Mouse (Mus musculus): ENCODE data around the gene Slc7a5. TPM values are rescaled to one million over a fixed set of nuclear protein-coding genes. Genes with fewer than 3 reads are reported as not detected.

The Slc7a5 gene
- polyA plus RNA-seq, 1 experiment from 2014 or later = 19.8 TPM

DNA sequence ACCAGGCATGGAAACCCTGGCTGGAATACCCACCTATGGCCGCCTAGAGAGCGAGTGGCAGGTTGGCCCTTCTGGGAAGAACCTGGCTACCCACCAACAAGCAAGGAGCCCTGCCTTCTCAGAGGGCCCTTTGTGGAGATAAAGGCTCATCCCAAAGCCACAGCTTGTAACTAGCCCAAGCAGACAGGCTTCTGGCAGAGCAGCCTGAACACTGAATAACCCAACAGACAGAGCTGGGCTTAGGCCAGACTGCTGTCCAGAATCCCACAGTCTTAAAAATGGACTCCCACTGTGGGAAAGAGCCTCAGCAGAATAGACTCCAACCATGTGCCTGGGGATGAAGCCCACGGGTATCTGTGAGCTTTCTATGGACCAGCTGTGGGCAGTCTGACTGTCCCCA, 23.3 kb downstream of the Slc7a5 start:
- no peak overlapping the region for H3K27ac ChIP-seq (ENCODE audit: low read length)
- 0 out of 2 replicates have a peak, but pooled peaks cover 3% of the 10 kb centered on the region for H3K4me1 ChIP-seq (ENCODE audit: control insufficient read depth, insufficient read depth, low read length)
- H3K9ac ChIP-seq (ENCODE audit: low read length) = no peak overlapping the region
- no peak overlapping the region for H3K4me3 ChIP-seq (replicated peaks; ENCODE audit: low read length)
- no peak overlapping the region for H3K4me2 ChIP-seq (ENCODE audit: low read depth, low read length)
- H3K36me3 ChIP-seq (ENCODE audit: control insufficient read depth, insufficient read depth, low read length) = peaks cover 16% of the 10 kb centered on the region; the same call in 1 of the 2 replicates
- WGBS = 84% methylated on average over 3 of the region's 3 CpGs
- no peaks in the 10 kb centered on the region for H3K27me3 ChIP-seq (ENCODE audit: control insufficient read depth, insufficient read depth, low read length)
- no peaks in the 10 kb centered on the region for H3K9me3 ChIP-seq (replicated peaks; ENCODE audit: control insufficient read depth, low read length)
- ATAC-seq (ENCODE audit: insufficient read depth, low FRiP score) = no peak

DNA sequence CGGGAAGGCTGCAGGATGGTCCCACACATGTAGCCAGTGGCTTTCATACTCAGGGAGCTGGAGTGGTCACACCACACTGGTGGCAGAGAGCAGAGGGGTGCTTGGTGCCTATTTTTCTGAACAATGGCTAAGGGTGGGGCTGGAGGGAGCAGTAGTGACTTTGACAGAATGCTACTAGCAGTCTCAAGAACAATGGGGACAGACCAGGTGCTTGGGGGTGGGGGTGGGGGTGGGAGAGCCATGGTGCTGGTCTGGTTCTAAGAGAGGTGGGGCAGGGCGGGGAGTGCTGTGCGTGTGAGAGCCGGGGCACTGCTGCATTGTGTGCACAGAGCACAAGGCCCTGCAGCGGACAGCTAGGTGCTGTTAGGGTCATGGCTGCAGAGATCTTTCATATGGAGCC, 25.6 kb downstream of the Slc7a5 start:
- no peak overlapping the region for H3K4me2 ChIP-seq (ENCODE audit: low read depth, low read length)
- peak; percentile 29; the same call in 1 of the 2 replicates for ATAC-seq (ENCODE audit: insufficient read depth, low FRiP score)
- H3K27ac ChIP-seq (ENCODE audit: low read length) = no peak overlapping the region; the same call in 1 of the 2 replicates
- H3K9me3 ChIP-seq (replicated peaks; ENCODE audit: control insufficient read depth, low read length) = no peaks in the 10 kb centered on the region
- H3K4me1 ChIP-seq (ENCODE audit: control insufficient read depth, insufficient read depth, low read length) = peaks cover 8% of the 10 kb centered on the region; the same call in 1 of the 2 replicates
- H3K4me3 ChIP-seq (replicated peaks; ENCODE audit: low read length) = no peak overlapping the region
- 65% methylated on average over 5 of the region's 5 CpGs for WGBS
- peaks cover 14% of the 10 kb centered on the region; the same call in 1 of the 2 replicates for H3K36me3 ChIP-seq (ENCODE audit: control insufficient read depth, insufficient read depth, low read length)
- no peak overlapping the region for H3K9ac ChIP-seq (ENCODE audit: low read length)
- H3K27me3 ChIP-seq (ENCODE audit: control insufficient read depth, insufficient read depth, low read length) = no peaks in the 10 kb centered on the region

DNA sequence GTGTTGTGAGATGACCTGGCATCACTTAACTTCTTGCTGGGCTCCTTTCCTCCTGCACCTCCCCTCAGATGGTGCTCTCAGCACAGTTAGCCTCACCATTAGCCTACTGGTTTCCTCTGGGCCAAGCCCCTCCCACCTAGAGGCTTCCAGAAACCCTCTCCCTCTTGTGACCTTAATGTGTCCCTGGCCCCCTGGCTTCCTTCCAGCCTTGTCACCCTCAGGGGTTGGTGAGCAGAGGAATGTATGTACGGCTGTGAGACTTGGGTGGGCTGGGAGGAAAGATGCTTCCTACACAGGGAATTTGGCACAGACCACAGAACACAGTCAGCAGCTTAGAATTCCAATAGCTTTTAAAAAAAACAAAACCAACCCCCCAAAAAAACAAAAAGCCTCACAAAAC, 26.7 kb downstream of the Slc7a5 start:
- no peak overlapping the region for H3K27ac ChIP-seq (ENCODE audit: low read length)
- H3K4me3 ChIP-seq (replicated peaks; ENCODE audit: low read length) = no peak overlapping the region
- no peak for ATAC-seq (ENCODE audit: insufficient read depth, low FRiP score)
- H3K27me3 ChIP-seq (ENCODE audit: control insufficient read depth, insufficient read depth, low read length) = no peaks in the 10 kb centered on the region
- no peaks in the 10 kb centered on the region for H3K9me3 ChIP-seq (replicated peaks; ENCODE audit: control insufficient read depth, low read length)
- peaks cover 10% of the 10 kb centered on the region; the same call in 1 of the 2 replicates for H3K36me3 ChIP-seq (ENCODE audit: control insufficient read depth, insufficient read depth, low read length)
- H3K4me1 ChIP-seq (ENCODE audit: control insufficient read depth, insufficient read depth, low read length) = peaks cover 8% of the 10 kb centered on the region; the same call in 1 of the 2 replicates
- H3K4me2 ChIP-seq (ENCODE audit: low read depth, low read length) = no peak overlapping the region
- WGBS = 43% methylated on average over 1 of the region's 1 CpGs
- no peak overlapping the region for H3K9ac ChIP-seq (ENCODE audit: low read length)

DNA sequence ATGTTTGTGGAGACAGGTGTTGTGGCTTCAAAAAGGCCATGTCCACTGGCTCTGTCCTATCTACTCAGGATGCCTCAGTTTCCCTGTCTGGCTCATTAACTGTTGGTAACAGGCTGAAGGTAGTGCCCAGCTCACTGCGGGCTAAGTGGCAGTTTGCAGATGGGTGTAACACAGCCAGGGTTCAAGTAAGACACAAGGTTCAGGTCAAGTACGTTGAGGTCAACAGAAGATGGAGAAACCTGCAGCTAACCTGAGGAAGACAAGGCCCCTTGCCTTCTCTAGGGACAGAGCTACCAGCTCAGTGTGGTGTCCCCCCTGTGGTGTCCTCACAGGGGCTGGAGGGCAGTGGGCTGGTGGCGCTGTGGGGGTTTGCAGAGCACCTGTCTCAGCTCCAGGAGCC, 27.8 kb downstream of the Slc7a5 start:
- no peak overlapping the region for H3K27ac ChIP-seq (ENCODE audit: low read length)
- H3K36me3 ChIP-seq (ENCODE audit: control insufficient read depth, insufficient read depth, low read length) = peaks cover 5% of the 10 kb centered on the region; the same call in 1 of the 2 replicates
- no peak for ATAC-seq (ENCODE audit: insufficient read depth, low FRiP score)
- 90% methylated on average over 3 of the region's 3 CpGs for WGBS
- no peak overlapping the region for H3K9ac ChIP-seq (ENCODE audit: low read length)
- no peaks in the 10 kb centered on the region for H3K9me3 ChIP-seq (replicated peaks; ENCODE audit: control insufficient read depth, low read length)
- no peak overlapping the region for H3K4me3 ChIP-seq (replicated peaks; ENCODE audit: low read length)
- H3K27me3 ChIP-seq (ENCODE audit: control insufficient read depth, insufficient read depth, low read length) = no peaks in the 10 kb centered on the region
- H3K4me2 ChIP-seq (ENCODE audit: low read depth, low read length) = no peak overlapping the region
- H3K4me1 ChIP-seq (ENCODE audit: control insufficient read depth, insufficient read depth, low read length) = peaks cover 9% of the 10 kb centered on the region

DNA sequence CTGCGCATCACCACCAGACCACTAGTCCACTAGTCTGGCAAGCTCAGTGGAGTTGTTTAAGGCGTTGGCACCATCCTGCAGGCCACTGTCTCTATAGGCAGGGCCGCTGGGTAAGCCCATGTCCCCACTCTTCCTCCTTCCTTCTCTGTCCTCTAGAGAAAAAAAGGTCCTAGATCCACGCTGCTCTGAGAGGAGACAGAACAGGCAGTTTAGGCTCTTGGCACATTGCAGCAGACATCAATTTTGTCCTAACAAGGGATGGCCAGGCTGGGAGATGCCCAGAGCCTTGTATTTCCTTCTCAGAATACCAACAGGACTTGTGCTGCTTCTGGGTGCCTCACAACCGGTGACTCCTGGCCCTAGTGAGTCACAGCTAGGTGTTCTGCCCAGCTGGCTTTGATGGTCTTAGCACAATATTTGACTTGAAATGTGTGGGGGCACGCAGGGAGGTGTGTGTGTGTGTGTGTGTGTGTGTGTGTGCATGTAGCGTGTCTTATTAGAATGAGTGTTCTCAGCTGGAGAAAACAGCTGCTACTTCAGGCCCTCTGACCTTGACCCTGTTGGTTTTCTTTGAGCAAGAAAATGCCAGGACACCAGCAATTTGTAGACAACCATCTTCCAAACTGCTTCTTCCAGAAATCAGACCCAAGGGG, 29.5 kb downstream of the Slc7a5 start:
- Histone ChIP-seq H3K27ac (ENCODE audit: low read length) (no peak overlapping the region; the same call in 1 of the 2 replicates), H3K4me1 (ENCODE audit: control insufficient read depth, insufficient read depth, low read length) (peaks cover 16% of the 10 kb centered on the region), H3K4me2 (ENCODE audit: low read depth, low read length) (no peak overlapping the region), H3K4me3 (replicated peaks; ENCODE audit: low read length) (no peak overlapping the region), H3K9me3 (replicated peaks; ENCODE audit: control insufficient read depth, low read length) (no peaks in the 10 kb centered on the region), H3K36me3 (ENCODE audit: control insufficient read depth, insufficient read depth, low read length) (no peaks in the 10 kb centered on the region), H3K9ac (ENCODE audit: low read length) (no peak overlapping the region), H3K27me3 (ENCODE audit: control insufficient read depth, insufficient read depth, low read length) (no peaks in the 10 kb centered on the region)
- ATAC-seq (ENCODE audit: insufficient read depth, low FRiP score) = no peak
- WGBS = 77% methylated on average over 7 of the region's 7 CpGs

DNA sequence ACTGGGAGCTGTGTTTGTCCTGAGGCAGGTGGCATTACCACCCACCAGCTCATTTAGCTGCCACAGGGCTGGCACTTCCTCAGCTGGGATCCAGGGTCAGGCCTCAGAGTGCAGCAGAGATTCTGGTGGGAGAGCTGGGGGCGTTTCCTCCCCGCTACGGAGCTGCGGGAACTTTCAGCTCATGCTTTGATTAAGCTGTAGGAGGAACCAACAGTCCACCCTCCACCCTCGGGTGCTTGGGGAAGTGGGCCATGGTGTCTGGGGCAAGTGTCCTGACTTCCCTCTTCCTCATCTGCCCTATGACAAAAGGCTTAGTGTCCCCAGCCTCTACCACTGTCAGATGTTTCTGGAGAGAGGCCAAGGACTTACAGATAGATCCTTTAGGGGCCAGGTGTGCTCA, 30.3 kb downstream of the Slc7a5 start:
- Histone ChIP-seq H3K4me2 (ENCODE audit: low read depth, low read length) (no peak overlapping the region), H3K27ac (ENCODE audit: low read length) (no peak overlapping the region), H3K4me1 (ENCODE audit: control insufficient read depth, insufficient read depth, low read length) (peaks cover 20% of the 10 kb centered on the region), H3K36me3 (ENCODE audit: control insufficient read depth, insufficient read depth, low read length) (no peaks in the 10 kb centered on the region), H3K27me3 (ENCODE audit: control insufficient read depth, insufficient read depth, low read length) (no peaks in the 10 kb centered on the region), H3K9me3 (replicated peaks; ENCODE audit: control insufficient read depth, low read length) (no peaks in the 10 kb centered on the region), H3K9ac (ENCODE audit: low read length) (no peak overlapping the region), H3K4me3 (replicated peaks; ENCODE audit: low read length) (no peak overlapping the region)
- WGBS = 50% methylated on average over 5 of the region's 5 CpGs
- ATAC-seq (ENCODE audit: insufficient read depth, low FRiP score) = no peak

DNA sequence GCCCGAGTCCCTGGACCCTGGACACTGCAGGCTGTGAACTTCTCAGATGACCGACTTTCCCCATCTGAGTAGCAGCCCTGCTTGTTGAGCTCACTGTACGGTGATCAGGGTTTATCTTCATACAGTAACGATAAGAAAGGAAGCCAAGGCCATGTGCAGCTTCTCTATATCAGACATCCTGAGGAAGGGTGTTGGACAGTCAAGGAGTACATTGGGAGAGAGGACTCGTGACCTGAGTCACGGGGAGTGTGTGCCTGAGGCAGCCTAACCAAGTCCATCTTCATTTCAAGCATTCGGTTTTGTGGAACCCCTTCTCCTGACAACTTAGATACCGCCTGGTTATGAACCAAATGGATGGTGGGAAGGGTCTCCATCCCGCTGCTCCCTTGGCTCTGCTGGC, 32.0 kb downstream of the Slc7a5 start:
- Histone ChIP-seq H3K27ac (ENCODE audit: low read length) (peak overlapping the region; percentile 68), H3K27me3 (ENCODE audit: control insufficient read depth, insufficient read depth, low read length) (no peaks in the 10 kb centered on the region), H3K9me3 (replicated peaks; ENCODE audit: control insufficient read depth, low read length) (no peaks in the 10 kb centered on the region), H3K9ac (ENCODE audit: low read length) (no peak overlapping the region), H3K4me2 (ENCODE audit: low read depth, low read length) (no peak overlapping the region), H3K36me3 (ENCODE audit: control insufficient read depth, insufficient read depth, low read length) (no peaks in the 10 kb centered on the region), H3K4me3 (replicated peaks; ENCODE audit: low read length) (no peak overlapping the region), H3K4me1 (ENCODE audit: control insufficient read depth, insufficient read depth, low read length) (peaks cover 21% of the 10 kb centered on the region)
- no peak for ATAC-seq (ENCODE audit: insufficient read depth, low FRiP score)
- 78% methylated on average over 9 of the region's 9 CpGs for WGBS

DNA sequence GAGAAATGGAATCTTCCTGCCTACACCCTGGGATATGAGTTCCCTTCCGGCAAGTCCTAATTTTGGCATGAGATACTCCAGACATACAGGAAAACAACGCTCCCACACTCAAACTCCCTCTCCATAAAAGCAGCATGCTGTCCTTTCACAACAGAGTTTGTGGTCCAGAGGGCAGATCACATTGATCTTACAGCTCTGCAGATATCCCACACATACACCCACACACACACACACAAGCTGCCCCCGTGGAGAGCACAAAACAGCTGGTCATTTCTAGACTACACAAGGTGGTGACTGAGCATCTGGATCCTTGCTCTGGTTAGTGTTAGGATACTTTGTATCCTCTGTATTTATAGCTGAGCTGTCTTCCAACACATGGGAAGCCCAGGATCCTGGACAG, 32.4 kb downstream of the Slc7a5 start:
- H3K36me3 ChIP-seq (ENCODE audit: control insufficient read depth, insufficient read depth, low read length) = no peaks in the 10 kb centered on the region
- no peak for ATAC-seq (ENCODE audit: insufficient read depth, low FRiP score)
- H3K27ac ChIP-seq (ENCODE audit: low read length) = peak overlapping the region; percentile 68
- 35% methylated on average over 3 of the region's 3 CpGs for WGBS
- H3K9ac ChIP-seq (ENCODE audit: low read length) = no peak overlapping the region
- H3K4me3 ChIP-seq (replicated peaks; ENCODE audit: low read length) = no peak overlapping the region
- no peaks in the 10 kb centered on the region for H3K27me3 ChIP-seq (ENCODE audit: control insufficient read depth, insufficient read depth, low read length)
- H3K4me2 ChIP-seq (ENCODE audit: low read depth, low read length) = no peak overlapping the region
- peaks cover 21% of the 10 kb centered on the region for H3K4me1 ChIP-seq (ENCODE audit: control insufficient read depth, insufficient read depth, low read length)
- H3K9me3 ChIP-seq (replicated peaks; ENCODE audit: control insufficient read depth, low read length) = no peaks in the 10 kb centered on the region

DNA sequence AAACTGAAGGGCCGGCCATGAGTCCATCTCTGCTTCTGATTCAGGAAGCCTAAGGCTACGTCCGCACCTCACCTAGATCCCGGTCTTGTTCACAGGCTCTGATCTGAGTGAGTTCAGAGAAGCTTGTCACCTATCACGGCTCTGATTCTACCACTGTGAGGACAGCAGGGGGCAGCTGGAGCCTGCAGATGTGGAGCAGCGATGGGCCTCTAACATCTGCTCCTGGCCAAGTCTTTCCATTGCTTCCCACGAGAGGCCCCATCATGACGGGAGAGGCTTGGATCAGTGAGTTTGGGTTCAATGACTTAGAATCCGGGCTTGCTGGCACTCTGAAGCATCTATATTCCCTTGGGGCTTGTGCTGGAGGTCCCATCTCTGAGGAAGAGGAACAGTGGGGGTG, 33.5 kb downstream of the Slc7a5 start:
- no peak overlapping the region for H3K4me3 ChIP-seq (replicated peaks; ENCODE audit: low read length)
- H3K9ac ChIP-seq (ENCODE audit: low read length) = no peak overlapping the region; the same call in 1 of the 2 replicates
- no peak overlapping the region for H3K4me2 ChIP-seq (ENCODE audit: low read depth, low read length)
- no peaks in the 10 kb centered on the region for H3K27me3 ChIP-seq (ENCODE audit: control insufficient read depth, insufficient read depth, low read length)
- ATAC-seq (ENCODE audit: insufficient read depth, low FRiP score) = peak; percentile 68; the same call in 1 of the 2 replicates
- H3K27ac ChIP-seq (ENCODE audit: low read length) = peak overlapping the region; percentile 68
- no peaks in the 10 kb centered on the region for H3K36me3 ChIP-seq (ENCODE audit: control insufficient read depth, insufficient read depth, low read length)
- H3K4me1 ChIP-seq (ENCODE audit: control insufficient read depth, insufficient read depth, low read length) = peaks cover 21% of the 10 kb centered on the region
- WGBS = 42% methylated on average over 9 of the region's 9 CpGs
- H3K9me3 ChIP-seq (replicated peaks; ENCODE audit: control insufficient read depth, low read length) = no peaks in the 10 kb centered on the region

Measured in stomach, embryonic 16.5 days (tissue).